Mouse (Mus musculus) neutrophil, adult 5-6 weeks (primary cell): ENCODE data around the gene Gm14401. TPM values are rescaled to one million over a fixed set of nuclear protein-coding genes. Genes with fewer than 3 reads are reported as not detected.
"Not testable (repeated sequence)": the region's sequence is repeated elsewhere in the genome, so short reads cannot be mapped to it uniquely, and the experiment has no call there.

Experiments
- ATAC-seq: fragments of 151-379, 151-347 bp; 2 replicates; pipeline ENCODE4 v1.8.0; 2017; ENCODE audit warnings: mild to moderate bottlenecking, moderate TSS enrichment; ENCODE audit not compliant: insufficient number of reproducible peaks, poor library complexity, low FRiP score, severe bottlenecking; ENCODE audit errors: extremely low read depth
- total RNA-seq: library from RNA; stranded (forward); fragments of 200-1000 nt; gene quantifications from 2 replicates; pipeline ENCODE4 v1.2.3, GENCODE M21; 2017

The Gm14401 gene
- not detected in 2 replicates for total RNA-seq

- not testable (repeated sequence) for ATAC-seq
Measured at GRCm38 (mm10) chr2:177073432-177074423, at the start of gene Gm14401. Gene Gm14401, plus strand, starts transcription at chr2:177074320.

GRCm38 (mm10) chr2:177072807-177073206 is 1.3 kb upstream of the Gm14401 start:
- ATAC-seq, result not testable (repeated sequence)

GRCm38 (mm10) chr2:177075015-177075414 is 895 bp downstream of the Gm14401 start:
- not testable (repeated sequence) for ATAC-seq

GRCm38 (mm10) chr2:177079866-177080265 is 5.7 kb downstream of the Gm14401 start:
- ATAC-seq, result not testable (repeated sequence)

DNA sequence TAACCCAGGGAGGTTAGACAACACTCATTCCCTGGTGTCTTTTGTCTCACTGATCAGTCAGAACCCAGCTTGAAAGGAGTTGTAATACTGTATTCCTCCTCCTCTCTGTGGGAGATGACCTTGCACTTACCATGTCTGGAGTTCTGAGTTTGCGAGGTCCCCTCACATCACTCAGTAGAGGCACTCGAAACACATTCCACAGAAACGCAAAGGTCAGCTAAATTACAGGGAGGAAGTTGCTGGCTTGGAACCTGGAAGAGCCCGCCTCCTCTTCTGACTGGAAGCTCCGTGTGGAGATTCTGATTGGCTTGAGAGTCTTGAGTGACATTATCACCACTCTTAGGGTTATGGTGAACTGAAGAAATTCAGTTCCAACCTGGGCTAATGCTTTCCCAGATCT is 35.0 kb downstream of the Gm14401 start:
- ATAC-seq, result not testable (repeated sequence)

GRCm38 (mm10) chr2:177129097-177129496 is 55.0 kb downstream of the Gm14401 start:
- ATAC-seq, result not testable (repeated sequence)

Other genes with a start within 250 kb of the Gm14401 start
- not detected in 2 replicates for gene Gm14408, start 243.2 kb upstream of the Gm14401 start, total RNA-seq
- gene Gm14296, start 146.5 kb upstream of the Gm14401 start, total RNA-seq, result 0.61 and 1.2 TPM in 2 replicates
- gene Gm14419, start 73.4 kb upstream of the Gm14401 start, total RNA-seq, result not detected in 2 replicates
- gene Gm14410, start 132.1 kb downstream of the Gm14401 start, total RNA-seq, result 2.3 and 4.3 TPM in 2 replicates
- not detected in 2 replicates for gene Gm14409, start 192.7 kb downstream of the Gm14401 start, total RNA-seq
- not detected in 2 replicates for gene Gm14412, start 250.0 kb downstream of the Gm14401 start, total RNA-seq